Comparison of ENCODE assay signal across 7 mouse cellular contexts in genomic region chr12:80843651-80844444, GRCm38 (mm10). TPM values are rescaled to one million over a fixed set of nuclear protein-coding genes. Genes with fewer than 3 reads are reported as not detected.
DNase-seq lines count a peak whose midpoint lies in the region; ATAC-seq and TF ChIP-seq lines count a peak whose summit lies in the region.

No protein-coding gene starts in this region.

- peaks cover 3% of the 10 kb centered on the region for H3K36me3 ChIP-seq in spleen, adult 2 months (ENCODE audit: control insufficient read depth, insufficient read depth, low read length)
- H3K36me3 ChIP-seq in heart, postnatal 0 days (replicated peaks; ENCODE audit: control insufficient read depth, insufficient read depth, low read length): no peaks in the 10 kb centered on the region
- H3K36me3 ChIP-seq in limb, embryonic 12.5 days: no peaks in the 10 kb centered on the region; the same call in 1 of the 2 replicates
- no peaks in the 10 kb centered on the region for H3K36me3 ChIP-seq in stomach, embryonic 16.5 days (ENCODE audit: control insufficient read depth, insufficient read depth, low read length)

- no peak for TF ChIP-seq EP300 in heart, postnatal 0 days (IDR thresholded peaks at IDR 0.05; ENCODE audit: low read depth)

- H3K4me3 ChIP-seq in spleen, adult 2 months (ENCODE audit: extremely low read depth, insufficient read depth, insufficient read length): no peak overlapping the region
- no peak overlapping the region for H3K4me3 ChIP-seq in heart, postnatal 0 days (ENCODE audit: low read depth, low read length)
- H3K4me3 ChIP-seq in limb, embryonic 12.5 days (replicated peaks): no peak overlapping the region
- H3K4me3 ChIP-seq in stomach, embryonic 16.5 days (replicated peaks; ENCODE audit: low read length): no peak overlapping the region

- H3K27me3 ChIP-seq in spleen, adult 2 months (ENCODE audit: control insufficient read depth, insufficient read depth, low read length): no peaks in the 10 kb centered on the region
- no peaks in the 10 kb centered on the region for H3K27me3 ChIP-seq in heart, postnatal 0 days (ENCODE audit: control insufficient read depth, insufficient read depth, low read length)
- H3K27me3 ChIP-seq in limb, embryonic 12.5 days: no peaks in the 10 kb centered on the region
- no peaks in the 10 kb centered on the region for H3K27me3 ChIP-seq in stomach, embryonic 16.5 days (ENCODE audit: control insufficient read depth, insufficient read depth, low read length)

- peaks cover 20% of the 10 kb centered on the region; the same call in 1 of the 2 replicates for H3K4me1 ChIP-seq in spleen, adult 2 months (ENCODE audit: control insufficient read depth, insufficient read depth, insufficient read length)
- H3K4me1 ChIP-seq in heart, postnatal 0 days (ENCODE audit: control insufficient read depth, insufficient read depth): peaks cover 47% of the 10 kb centered on the region
- H3K4me1 ChIP-seq in limb, embryonic 12.5 days (replicated peaks): peaks cover 29% of the 10 kb centered on the region
- H3K4me1 ChIP-seq in stomach, embryonic 16.5 days (ENCODE audit: control insufficient read depth, insufficient read depth, low read length): peaks cover 39% of the 10 kb centered on the region

- ATAC-seq in heart, postnatal 0 days (ENCODE audit: insufficient read depth, low read depth): peak; percentile 58
- no peak for ATAC-seq in limb, embryonic 12.5 days (ENCODE audit: insufficient number of reproducible peaks, insufficient read depth, low FRiP score, low TSS enrichment, low read depth)
- no peak for ATAC-seq in stomach, embryonic 16.5 days (ENCODE audit: insufficient read depth, low FRiP score)

- no peak for TF ChIP-seq POLR2A in spleen, adult 2 months (IDR thresholded peaks at IDR 0.05; ENCODE audit: low read depth, low read length)

- no peak overlapping the region for H3K9ac ChIP-seq in heart, postnatal 0 days (replicated peaks; ENCODE audit: low read depth, low read length)
- no peak overlapping the region for H3K9ac ChIP-seq in limb, embryonic 12.5 days (replicated peaks)
- no peak overlapping the region for H3K9ac ChIP-seq in stomach, embryonic 16.5 days (ENCODE audit: low read length)

- H3K27ac ChIP-seq in spleen, adult 2 months (ENCODE audit: insufficient read depth, low read length): peak overlapping the region; percentile 14; the same call in 1 of the 2 replicates
- peak overlapping the region; percentile 66 for H3K27ac ChIP-seq in heart, postnatal 0 days (ENCODE audit: low read depth)
- H3K27ac ChIP-seq in limb, embryonic 12.5 days: peak overlapping the region; percentile 9; the same call in 1 of the 2 replicates
- peak overlapping the region; percentile 69 for H3K27ac ChIP-seq in stomach, embryonic 16.5 days (ENCODE audit: low read length)

- no peak for TF ChIP-seq CTCF in spleen, adult 2 months (IDR thresholded peaks at IDR 0.05; ENCODE audit: extremely low read depth, insufficient read depth, insufficient read length, insufficient replicate concordance)
- TF ChIP-seq CTCF in heart, postnatal 0 days (IDR thresholded peaks at IDR 0.05; ENCODE audit: low read depth): no peak

- WGBS in spleen, adult 2 months: 92% methylated on average over 4 of the region's 4 CpGs
- WGBS in heart, postnatal 0 days: 43% methylated on average over 4 of the region's 4 CpGs
- WGBS in limb, embryonic 12.5 days: 68% methylated on average over 4 of the region's 4 CpGs
- 49% methylated on average over 4 of the region's 4 CpGs for WGBS in stomach, embryonic 16.5 days

- no peaks in the 10 kb centered on the region for H3K9me3 ChIP-seq in heart, postnatal 0 days (replicated peaks; ENCODE audit: control insufficient read depth, low read length)
- no peaks in the 10 kb centered on the region for H3K9me3 ChIP-seq in limb, embryonic 12.5 days
- H3K9me3 ChIP-seq in stomach, embryonic 16.5 days (replicated peaks; ENCODE audit: control insufficient read depth, low read length): no peaks in the 10 kb centered on the region

- no peak overlapping the region for H3K4me2 ChIP-seq in heart, postnatal 0 days (ENCODE audit: low read depth, low read length)
- no peak overlapping the region for H3K4me2 ChIP-seq in limb, embryonic 12.5 days
- H3K4me2 ChIP-seq in stomach, embryonic 16.5 days (ENCODE audit: low read depth, low read length): 0 out of 2 replicates have a peak overlapping the region, but pooled peaks have one; percentile 0

- no peak for DNase-seq in spleen, adult 2 months (ENCODE audit: low read depth in 1 of 2, low spot score in 2 of 2)
- DNase-seq in spleen, postnatal 36 days (ENCODE audit: low spot score in 2 of 2): no peak
- peak; percentile 38 for DNase-seq in heart, postnatal 0 days (ENCODE audit: low spot score)
- no peak for DNase-seq in thymus, postnatal 0 days (ENCODE audit: low spot score)
- no peak for DNase-seq in layer of hippocampus, adult 18-20 months (ENCODE audit: low spot score in 2 of 2)

RNA-seq across cellular contexts. Expression of gene Susd6, which starts 53.5 kb away (rescaled TPM):
- polyA plus RNA-seq in spleen, adult 2 months (2012; rRNA removed): 32.0 and 49.8 TPM in 2 replicates
- 50.2 and 50.6 TPM in 2 replicates for total RNA-seq in heart, postnatal 0 days (2014; rRNA removed; ENCODE audit: low replicate concordance)
- 15.1 and 15.4 TPM in 2 replicates for polyA plus RNA-seq in heart, postnatal 0 days (2015; fragmentation: Nextera tagmentation; extraction: Ambion mirVana)
- 14.1 and 16.6 TPM in 2 replicates for polyA plus RNA-seq in limb, embryonic 12.5 days (2016; fragmentation: Nextera tagmentation; extraction: Ambion mirVana)
- 17.6 and 18.5 TPM in 2 replicates for polyA plus RNA-seq in stomach, embryonic 16.5 days (2015; fragmentation: Nextera tagmentation; extraction: Ambion mirVana)
- 21.0 and 21.1 TPM in 2 replicates for polyA plus RNA-seq in thymus, postnatal 0 days (2015; fragmentation: Nextera tagmentation; extraction: Ambion mirVana)
- total RNA-seq in layer of hippocampus, adult 18-20 months (2021): 10 to 100 TPM; 64.0 to 76.3 TPM

Comparison
In these comparisons a context has a peak if more than half of its experiments do, and no peak if none do; other contexts are left out.
1. H3K27ac ChIP-seq: peak in every context shown above with its lines; median percentile 69 in stomach, embryonic 16.5 days; 66 in heart, postnatal 0 days; 14 in spleen, adult 2 months; 9 in limb, embryonic 12.5 days.